Mouse (Mus musculus) kidney, postnatal 14 days (tissue): ENCODE data around the gene Fstl1.

Experiments
- DNase-seq: peaks from one replicate; pipeline ENCODE4 v3.0.0; 2022; ENCODE audit warnings: mixed read lengths

Fstl1 gene

GRCm38 (mm10) chr16:37824778-37825505, 48.3 kb downstream of the Fstl1 start:
- DNase-seq, result no peak

DNA sequence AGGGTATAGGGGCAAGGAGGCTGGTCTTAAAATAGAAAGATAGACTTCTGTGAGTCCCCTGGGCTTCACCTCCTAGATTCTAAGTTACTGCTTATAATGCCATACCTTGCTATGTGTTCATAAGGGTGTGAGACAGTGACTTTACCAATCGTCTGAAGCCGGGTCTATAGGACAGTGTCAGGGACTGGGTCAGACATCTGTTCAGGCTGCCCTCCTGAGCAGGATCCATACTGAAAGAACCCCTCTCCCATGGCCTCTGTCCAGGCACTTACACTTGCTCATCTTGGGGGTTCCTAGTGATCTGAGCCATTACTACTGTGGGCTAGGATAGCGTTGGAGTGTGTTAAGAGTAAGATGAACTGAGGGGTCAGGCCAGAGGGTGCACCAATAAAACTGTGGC, 49.6 kb downstream of the Fstl1 start:
- DNase-seq, result no peak

DNA sequence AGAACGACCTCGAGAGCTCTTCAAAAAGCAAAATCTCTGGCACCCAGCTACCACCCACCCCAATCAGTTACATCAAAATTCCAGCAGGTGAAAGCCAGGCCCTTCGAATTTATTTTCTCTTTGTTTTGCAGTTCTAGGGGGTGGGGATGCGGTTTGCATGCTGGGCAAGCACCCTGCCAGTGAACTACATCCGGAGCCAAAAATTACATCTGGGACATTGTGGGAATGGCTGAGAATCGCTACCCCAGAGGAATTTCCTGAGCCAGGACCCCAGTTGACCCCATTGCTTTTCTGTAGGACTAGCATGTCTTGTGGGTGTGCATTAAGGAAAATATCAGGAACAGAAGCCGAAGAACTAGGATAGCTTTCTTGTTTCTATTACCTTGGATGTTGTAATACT, 54.4 kb downstream of the Fstl1 start:
- DNase-seq, result peak; percentile 50

- DNase-seq, result no peak
These were observed 60.9 kb downstream of the Fstl1 start for GRCm38 (mm10) chr16:37837571-37837970.

- no peak for DNase-seq
These were observed 65.8 kb downstream of the Fstl1 start for GRCm38 (mm10) chr16:37842439-37842838.

- no peak for DNase-seq
These were observed 67.1 kb downstream of the Fstl1 start for GRCm38 (mm10) chr16:37843740-37844139.

DNA sequence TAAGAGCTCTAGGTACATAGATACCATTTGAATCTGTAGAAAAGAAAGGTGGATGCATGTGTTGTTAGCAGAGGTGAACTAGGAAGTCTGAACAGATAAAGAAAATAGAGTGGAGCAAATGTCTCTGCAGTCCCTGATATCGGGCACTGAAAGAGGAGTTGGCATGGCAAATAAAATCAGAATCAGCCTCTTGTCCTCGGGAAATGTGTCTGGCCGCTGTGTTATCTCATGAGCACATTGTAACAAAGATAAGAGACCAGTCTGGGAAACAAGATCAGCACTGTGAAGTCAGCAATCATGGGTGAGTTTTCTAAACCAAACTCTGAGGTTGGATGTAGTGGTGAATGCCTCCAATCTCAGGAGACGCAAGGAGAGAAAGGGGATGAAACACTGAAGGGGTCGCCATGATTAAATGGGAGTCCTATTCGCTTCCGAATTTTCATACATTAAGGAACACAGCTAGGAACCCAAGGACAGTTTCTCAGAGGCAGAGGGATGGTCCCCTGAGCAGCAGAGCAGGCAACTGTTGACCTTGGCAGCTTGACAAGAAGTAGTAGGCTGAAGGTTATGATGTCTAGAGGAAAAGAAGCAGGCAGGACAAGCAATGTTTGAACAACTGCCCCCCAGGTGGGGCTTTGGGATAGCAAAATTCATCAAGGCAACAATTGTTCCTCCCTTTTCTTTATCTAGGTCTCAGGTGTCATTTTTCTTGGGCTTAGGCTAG, 68.7 kb downstream of the Fstl1 start:
- peak; percentile 57 for DNase-seq

GRCm38 (mm10) chr16:37847081-37847480, 70.4 kb downstream of the Fstl1 start:
- no peak for DNase-seq

DNA sequence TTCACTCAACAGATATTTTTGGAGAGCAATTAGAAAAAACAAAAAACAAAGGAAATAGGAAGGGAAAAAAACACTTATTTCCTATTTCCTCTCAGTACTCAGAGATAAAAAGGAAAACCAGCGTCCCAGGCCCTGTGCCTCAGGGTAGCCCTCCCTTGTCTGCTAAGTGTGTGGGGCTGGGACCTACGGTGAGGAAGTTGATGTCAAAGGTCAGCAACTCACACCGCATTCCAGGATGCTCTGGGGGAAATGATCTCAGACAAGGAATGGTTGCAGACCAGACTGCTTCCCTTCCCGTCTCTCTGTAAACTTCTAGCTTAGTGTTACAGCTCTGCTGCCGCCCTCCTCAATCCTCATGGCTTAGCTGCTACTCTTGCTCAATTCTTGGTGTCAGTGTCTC, 74.7 kb downstream of the Fstl1 start:
- DNase-seq, result peak; percentile 72

DNA sequence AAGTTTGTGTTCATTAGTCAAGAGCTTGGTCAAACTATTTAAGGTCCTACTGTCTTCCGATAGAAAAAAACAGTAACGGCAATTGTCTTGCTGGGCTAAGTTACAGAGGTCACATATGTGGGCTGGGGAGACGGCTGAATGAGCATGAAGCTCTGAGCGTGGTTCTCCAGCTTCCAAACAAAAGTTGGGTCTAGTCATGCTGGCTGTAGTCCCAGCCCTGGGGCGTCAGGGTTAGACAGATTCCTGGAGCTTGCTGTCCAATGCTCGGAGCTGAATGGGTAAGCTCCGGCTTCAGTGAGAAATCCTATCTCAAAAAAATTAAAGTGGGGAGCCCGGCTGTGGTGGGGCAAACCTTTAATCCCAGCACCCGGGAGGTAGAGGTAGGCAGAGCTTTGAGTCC, 76.6 kb downstream of the Fstl1 start:
- peak; percentile 51 for DNase-seq

DNA sequence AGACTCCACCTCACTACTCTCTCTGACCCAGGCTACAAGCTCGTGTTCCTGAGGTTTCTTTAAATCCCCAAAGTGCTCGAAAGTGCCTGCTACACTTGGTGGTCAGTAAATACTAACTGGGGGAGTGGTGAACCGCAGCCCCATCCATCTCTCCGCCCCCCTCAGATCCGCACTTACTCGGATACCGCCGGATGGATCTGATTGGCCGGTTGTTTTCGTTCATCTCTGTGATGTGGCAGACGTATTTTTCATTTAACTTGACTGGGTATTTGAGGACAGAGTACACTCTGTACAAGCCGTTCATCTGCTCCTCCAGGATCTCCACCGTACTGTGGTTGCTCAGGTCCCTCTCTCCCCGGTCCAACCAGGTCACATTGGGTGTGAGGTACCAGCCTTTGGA, 77.4 kb downstream of the Fstl1 start:
- no peak for DNase-seq

DNA sequence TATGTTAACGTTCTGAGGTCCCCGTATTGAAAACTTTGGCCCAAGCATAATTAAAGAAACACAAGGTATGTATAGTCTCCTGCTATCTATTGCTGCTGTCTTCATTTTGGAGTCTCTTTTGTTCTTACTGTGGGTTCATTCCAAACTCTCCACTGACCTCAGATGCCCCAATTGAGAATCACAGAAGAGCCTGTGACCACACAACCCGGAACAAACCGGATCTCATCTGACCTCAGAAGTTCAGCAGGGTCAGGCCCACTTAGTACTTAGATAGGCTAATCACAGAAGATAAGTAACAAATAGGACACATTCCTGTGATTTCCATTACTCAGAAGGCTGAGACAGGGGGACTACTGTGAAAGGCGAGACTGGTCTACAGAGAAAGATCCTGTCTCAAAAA, 77.9 kb downstream of the Fstl1 start:
- DNase-seq, result no peak

DNA sequence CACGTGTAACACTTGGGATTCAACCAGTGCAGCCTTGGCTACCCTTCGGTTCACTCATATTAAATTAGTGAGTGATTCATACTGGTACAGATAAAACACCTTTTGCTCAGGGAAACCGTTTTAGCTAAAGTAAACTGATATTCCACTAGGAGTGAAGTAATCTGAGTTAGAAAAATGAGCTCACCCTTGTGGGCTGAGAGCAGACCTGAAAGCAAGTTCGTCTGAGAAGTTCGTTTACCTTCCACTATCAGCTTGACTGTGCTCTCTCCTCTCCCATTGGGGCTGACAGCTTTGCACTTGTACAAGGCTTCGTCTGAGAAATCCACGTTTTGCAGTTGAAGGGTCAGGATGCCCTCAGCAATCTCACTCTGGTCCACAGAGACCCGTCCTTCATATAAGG, 78.9 kb downstream of the Fstl1 start:
- DNase-seq, result no peak

GRCm38 (mm10) chr16:37856327-37856726, 79.7 kb downstream of the Fstl1 start:
- no peak for DNase-seq

DNA sequence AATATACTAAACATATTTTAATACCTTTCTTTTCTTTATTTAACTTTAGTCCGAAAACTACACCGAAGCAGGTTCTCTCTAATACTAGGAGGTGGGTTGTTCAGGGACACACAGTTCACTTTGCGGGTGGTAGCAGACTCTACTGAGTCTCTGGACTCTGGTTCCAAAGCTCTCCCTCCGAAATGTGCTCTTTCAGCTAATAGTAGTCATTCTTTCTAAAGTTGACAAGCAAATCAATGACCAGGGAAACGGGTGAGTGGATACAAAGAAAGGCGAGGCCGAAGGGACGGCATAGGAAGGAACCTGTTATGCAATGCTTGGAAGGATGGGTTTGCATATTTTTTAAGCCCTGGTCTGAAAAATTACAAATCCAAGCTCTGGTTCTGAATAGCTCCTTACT, 80.8 kb downstream of the Fstl1 start:
- DNase-seq, result peak; percentile 71

DNA sequence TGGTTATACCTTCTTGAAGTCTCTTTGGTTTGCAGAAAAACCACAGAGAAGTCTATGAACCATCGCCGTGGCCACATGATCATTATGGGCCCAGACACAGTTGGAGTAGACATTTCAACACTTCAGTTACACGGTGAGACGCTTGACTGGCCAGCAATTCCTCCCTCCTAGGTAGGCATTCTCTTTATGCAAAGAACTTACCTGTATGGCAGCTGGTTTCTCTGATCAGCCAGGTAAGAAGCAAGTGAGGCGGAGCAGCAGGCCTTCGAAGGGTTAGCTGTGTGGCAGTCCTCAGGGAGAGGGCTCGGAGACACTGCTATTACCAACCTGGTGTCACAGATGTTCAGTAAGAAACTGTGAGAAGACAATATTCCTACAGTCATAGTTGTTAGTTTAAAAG, 83.5 kb downstream of the Fstl1 start:
- DNase-seq, result peak; percentile 44

GRCm38 (mm10) chr16:37861029-37861428, 84.4 kb downstream of the Fstl1 start, which contains the start of gene Gm36028:
Gene Gm36028 (minus strand): TSS chr16:37861146.
- DNase-seq, result no peak

DNA sequence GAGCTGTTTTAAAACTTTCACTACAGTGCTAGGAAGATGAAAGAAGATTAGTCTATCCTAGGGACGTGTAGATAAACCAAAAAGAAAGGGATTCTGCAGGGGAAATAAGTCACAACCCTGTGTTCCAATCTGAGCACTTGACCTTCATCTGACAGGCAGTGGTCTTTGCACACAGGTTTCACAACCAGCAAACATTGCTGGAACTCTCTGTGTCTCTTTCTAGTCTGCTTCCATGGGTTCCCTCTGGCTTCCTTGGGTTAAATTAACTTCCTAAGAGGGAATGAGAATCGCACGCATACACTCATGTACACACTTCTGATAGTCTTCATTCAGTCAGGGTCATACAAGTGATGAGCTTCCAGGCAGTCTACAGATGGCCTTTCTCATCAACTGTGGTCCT, 87.2 kb downstream of the Fstl1 start:
- DNase-seq, result no peak

- no peak for DNase-seq
These were observed 89.2 kb downstream of the Fstl1 start for GRCm38 (mm10) chr16:37865841-37866240.

DNA sequence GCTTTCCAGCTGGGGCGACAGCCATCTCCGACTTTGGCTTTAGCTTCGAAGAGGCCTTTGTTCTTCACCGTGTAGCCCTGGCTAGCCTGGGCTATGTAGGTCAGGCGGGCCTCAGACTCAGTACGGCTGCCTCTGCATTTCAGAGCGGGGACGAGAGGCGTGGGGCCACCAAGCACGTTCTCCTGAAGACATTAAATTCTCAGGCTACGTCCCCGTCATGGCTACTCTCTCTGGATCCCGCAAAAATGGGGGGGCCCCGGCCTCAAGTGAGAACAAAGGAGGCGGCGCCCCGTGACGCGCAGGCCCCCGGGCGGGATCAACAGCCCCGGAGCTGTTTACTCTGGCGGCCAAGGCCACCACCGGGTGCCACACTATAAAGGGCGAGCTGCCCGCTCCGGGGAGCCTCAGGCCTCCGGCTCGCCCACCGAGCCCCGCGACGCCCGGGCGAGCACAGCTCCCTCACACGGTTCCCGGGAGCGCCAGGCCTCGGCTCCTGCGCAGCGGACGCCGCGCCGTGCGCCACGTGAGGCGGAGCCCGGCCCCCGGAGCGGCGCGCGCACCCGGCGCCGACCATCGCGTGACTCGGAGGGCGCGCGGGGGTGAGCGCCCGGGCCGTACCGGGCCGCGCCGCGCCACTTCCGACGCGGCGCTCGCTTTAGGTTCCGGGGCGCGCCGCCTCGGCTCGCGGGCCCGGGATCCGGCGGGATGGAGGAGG, 91.3 kb downstream of the Fstl1 start, which contains the start of gene Lrrc58:
Gene Lrrc58, plus strand, starts transcription at position 599 of the 715 bp plus-strand sequence.
- DNase-seq, result peak; percentile 93

DNA sequence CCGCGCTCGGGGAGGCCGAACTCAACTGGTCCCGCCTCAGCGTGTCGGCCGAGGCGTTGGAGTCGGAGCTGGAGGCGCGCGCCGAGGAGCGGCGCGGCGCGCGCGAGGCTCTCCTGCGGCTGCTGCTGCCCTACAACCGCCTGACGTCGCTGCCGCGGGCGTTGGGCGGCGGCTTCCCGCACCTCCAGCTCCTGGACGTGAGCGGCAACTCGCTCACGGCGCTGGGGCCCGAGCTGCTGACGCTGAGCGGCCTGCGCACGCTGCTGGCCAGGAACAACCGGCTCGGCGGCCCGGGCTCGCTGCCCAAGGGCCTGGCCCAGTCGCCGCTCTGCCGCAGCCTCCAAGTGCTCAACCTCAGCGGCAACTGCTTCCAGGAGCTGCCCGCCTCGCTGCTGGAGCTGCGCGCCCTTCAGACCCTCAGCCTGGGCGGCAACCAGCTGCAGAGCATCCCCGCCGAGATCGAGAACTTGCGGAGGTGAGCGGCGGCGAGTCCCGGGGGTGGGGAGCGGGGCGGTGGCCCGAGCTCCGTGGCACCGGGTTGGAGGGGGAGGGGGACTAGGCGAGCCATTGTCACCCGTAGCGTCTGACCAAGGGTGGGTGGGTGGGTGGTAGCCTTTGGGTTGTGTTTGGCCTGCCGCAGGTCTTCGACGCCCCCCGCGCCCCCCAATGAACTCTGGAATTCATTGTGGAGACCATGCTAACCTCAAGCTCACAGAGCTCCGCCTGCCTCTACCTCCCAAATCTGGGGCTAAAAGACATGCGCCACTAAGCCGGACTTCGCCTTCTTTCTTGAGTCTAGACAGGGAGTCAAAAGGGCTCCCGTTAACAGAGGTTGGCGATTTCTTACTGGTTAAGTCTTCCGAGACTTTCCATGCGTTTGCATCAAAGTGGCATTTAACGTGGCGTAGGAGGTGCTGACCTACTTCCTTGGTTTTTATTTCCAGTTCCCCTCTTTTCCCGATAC, 92.1 kb downstream of the Fstl1 start:
- peak; percentile 75 for DNase-seq

GRCm38 (mm10) chr16:37869470-37870231, 93.0 kb downstream of the Fstl1 start:
- no peak for DNase-seq
